Mouse (Mus musculus) midbrain, embryonic 15.5 days (tissue): ENCODE results near the gene Pim1. TPM values are rescaled to one million over a fixed set of nuclear protein-coding genes. Genes with fewer than 3 reads are reported as not detected.
"Not testable (repeated sequence)": the region's sequence is repeated elsewhere in the genome, so short reads cannot be mapped to it uniquely, and the experiment has no call there.

Experiments
- ATAC-seq: fragments of 200-750 bp; cut with Nextera tagmentation; replicated peaks from 2 replicates; pipeline ENCODE4 v1.8.0; 2017; ENCODE audit warnings: moderate TSS enrichment
- H3K27ac ChIP-seq: fragments of 300-500 bp; sonication (generic); 2 replicates; pipeline ENCODE4 v1.5.1; 2015; ENCODE audit warnings: mild to moderate bottlenecking, inconsistent platforms
- H3K27me3 ChIP-seq: fragments of 300-500 bp; sonication (generic); replicated peaks from 2 replicates; pipeline ENCODE4 v1.6.1; 2015; ENCODE audit warnings: inconsistent platforms
- H3K36me3 ChIP-seq: fragments of 300-500 bp; sonication (generic); replicated peaks from 2 replicates; pipeline ENCODE4 v1.6.1; 2015; ENCODE audit warnings: inconsistent platforms
- H3K4me1 ChIP-seq: fragments of 300-500 bp; sonication (generic); 2 replicates; pipeline ENCODE4 v1.6.1; 2015; ENCODE audit warnings: inconsistent platforms
- H3K4me2 ChIP-seq: fragments of 300-500 bp; sonication (generic); 2 replicates; pipeline ENCODE4 v1.6.1; 2015; ENCODE audit warnings: inconsistent platforms, mild to moderate bottlenecking, moderate library complexity
- H3K4me3 ChIP-seq: fragments of 300-500 bp; sonication (generic); 2 replicates; pipeline ENCODE4 v1.5.1; 2015; ENCODE audit warnings: mild to moderate bottlenecking, inconsistent platforms
- H3K9ac ChIP-seq: fragments of 300-500 bp; sonication (generic); 2 replicates; pipeline ENCODE4 v1.6.1; 2015; ENCODE audit warnings: mild to moderate bottlenecking, inconsistent platforms
- H3K9me3 ChIP-seq: fragments of 300-500 bp; sonication (generic); 2 replicates; pipeline ENCODE4 v1.6.1; 2016; ENCODE audit warnings: inconsistent platforms
- WGBS: fragments of 180-500 bp; shearing (Covaris S2); methylation state at CpG from one replicate; pipeline ENCODE4 v1.1.7; 2015; ENCODE audit warnings: mixed read lengths; 5-methylcytosine and 5-hydroxymethylcytosine counted together
- polyA plus RNA-seq: library from polyadenylated mRNA; unstranded; fragments of >200 nt; fragmentation: Nextera tagmentation; extraction: Ambion mirVana; gene quantifications from 2 replicates; pipeline ENCODE4 v1.2.1, GENCODE M21; 2015

Pim1 gene
- polyA plus RNA-seq, result 10.3 and 10.9 TPM in 2 replicates

DNA sequence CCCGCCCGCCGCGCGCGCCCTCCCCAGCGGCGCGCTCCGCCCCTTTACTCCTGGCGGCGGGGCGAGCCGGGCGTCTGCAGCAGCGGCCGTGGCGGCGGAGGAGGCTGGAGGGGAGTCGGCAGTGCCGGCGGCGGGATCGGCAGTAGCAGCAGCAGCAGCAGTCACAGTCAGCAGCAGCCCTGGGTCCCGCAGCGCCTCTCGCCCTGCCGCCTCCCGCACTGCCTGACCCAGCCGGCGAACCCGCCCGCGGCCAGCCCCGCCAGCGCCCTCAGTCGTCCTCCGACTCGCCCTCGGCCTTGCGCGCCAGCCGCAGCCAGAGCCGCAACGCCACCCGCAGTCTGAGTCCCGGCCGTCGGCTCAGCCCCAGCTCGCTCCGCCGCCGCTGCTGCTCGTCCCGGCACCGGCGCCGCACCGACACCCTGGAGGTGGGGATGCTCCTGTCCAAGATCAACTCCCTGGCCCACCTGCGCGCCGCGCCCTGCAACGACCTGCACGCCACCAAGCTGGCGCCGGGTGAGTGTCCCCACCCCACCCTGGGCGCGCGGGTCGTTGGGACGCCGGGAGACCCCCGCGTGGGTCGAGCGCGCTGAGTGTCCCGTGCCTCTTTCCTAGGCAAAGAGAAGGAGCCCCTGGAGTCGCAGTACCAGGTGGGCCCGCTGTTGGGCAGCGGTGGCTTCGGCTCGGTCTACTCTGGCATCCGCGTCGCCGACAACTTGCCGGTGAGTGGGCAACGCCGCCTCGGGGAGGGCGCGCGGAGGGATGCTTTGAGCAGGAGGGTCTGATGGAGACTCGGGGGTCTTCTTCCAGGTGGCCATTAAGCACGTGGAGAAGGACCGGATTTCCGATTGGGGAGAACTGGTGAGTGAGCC lies at the start of gene Pim1:
Gene Pim1 (plus strand): TSS at position 41 of the 869 bp plus-strand sequence.
- Histone ChIP-seq H3K36me3 (peaks cover 7% of the 10 kb centered on the region; the same call in 1 of the 2 replicates), H3K27ac (peak within 1 kb of the TSS; percentile 94), H3K9me3 (no peaks in the 10 kb centered on the region), H3K4me3 (peak within 1 kb of the TSS; percentile 95), H3K9ac (peak within 1 kb of the TSS; percentile 84), H3K27me3 (no peaks in the 10 kb centered on the region), H3K4me1 (peaks cover 27% of the 10 kb centered on the region), H3K4me2 (peak within 1 kb of the TSS; percentile 89)
- peak; percentile 51 for ATAC-seq
- WGBS, result under 1% methylated on average over 76 of the region's 99 CpGs

DNA sequence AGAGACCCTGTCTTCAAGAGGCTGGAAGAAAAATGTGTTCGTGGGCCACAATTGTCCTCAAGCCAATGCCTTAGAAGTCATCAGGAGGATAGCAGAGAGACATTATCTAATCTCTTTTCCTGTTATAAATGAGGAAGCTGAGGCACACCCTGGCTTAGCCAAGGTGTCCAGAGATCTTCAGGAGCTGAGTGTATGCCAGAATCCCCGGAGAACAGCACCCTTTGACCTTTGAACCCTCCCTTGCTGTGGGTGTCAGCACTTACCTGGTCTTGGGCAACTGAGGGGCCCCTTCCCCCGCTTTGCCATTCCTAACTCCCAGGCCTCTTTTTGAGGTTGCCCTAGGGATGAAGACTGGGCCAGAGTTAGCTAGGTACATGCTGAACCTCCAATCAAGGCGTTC lies 49.0 kb upstream of the Pim1 start:
- H3K4me1 ChIP-seq, result peaks cover 22% of the 10 kb centered on the region
- H3K9me3 ChIP-seq, result no peaks in the 10 kb centered on the region
- H3K9ac ChIP-seq, result no peak overlapping the region
- H3K27me3 ChIP-seq, result no peaks in the 10 kb centered on the region
- H3K27ac ChIP-seq, result no peak overlapping the region
- no peak for ATAC-seq
- no peaks in the 10 kb centered on the region for H3K36me3 ChIP-seq
- 87% methylated on average over 4 of the region's 4 CpGs for WGBS
- no peak overlapping the region for H3K4me2 ChIP-seq
- no peak overlapping the region for H3K4me3 ChIP-seq

DNA sequence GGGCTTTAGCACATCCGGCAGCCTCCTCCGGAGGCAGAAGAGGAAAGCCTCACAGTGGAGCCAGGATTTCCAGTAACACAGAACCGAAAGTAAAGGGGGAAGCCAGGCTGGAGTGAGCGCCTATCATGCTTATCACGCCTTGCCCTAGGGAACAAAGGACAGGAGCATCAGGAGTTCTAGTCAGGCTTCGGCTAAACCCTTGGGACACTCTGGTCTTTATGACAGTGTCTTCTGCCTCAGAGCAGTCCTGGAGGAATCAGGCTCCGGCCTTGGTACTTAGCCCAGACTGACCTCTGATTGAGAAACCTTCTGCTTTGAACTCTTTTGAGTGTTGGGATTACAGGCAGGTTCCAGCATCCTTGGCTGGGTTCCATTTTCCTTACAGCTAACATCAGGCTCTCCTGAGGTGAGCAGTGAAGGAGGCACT lies 48.4 kb upstream of the Pim1 start:
- no peak overlapping the region for H3K4me2 ChIP-seq
- no peak overlapping the region for H3K4me3 ChIP-seq
- H3K9ac ChIP-seq, result no peak overlapping the region
- H3K36me3 ChIP-seq, result no peaks in the 10 kb centered on the region
- ATAC-seq, result no peak
- H3K4me1 ChIP-seq, result peaks cover 16% of the 10 kb centered on the region
- no peak overlapping the region for H3K27ac ChIP-seq
- H3K9me3 ChIP-seq, result no peaks in the 10 kb centered on the region
- H3K27me3 ChIP-seq, result no peaks in the 10 kb centered on the region
- 54% methylated on average over 7 of the region's 7 CpGs for WGBS

DNA sequence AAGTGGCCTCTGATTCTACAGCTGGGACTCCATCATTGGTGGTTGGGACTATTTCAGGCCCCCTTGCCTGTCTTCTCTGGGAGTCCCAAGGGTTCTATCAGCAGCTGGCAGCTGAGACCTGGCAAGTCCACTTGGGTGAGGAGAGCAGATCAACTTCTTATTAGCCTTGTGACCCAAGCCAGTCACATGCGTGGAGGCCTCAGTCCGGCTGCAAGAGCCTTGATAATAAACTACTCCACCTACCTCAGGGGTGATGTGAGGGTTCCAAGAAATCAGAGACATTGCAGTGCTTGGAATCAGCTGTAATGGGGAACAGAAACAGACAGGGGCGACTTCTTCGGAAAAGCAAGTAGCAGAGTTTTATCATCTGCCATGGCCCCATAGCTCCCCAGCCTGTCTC lies 46.8 kb upstream of the Pim1 start:
- peaks cover 7% of the 10 kb centered on the region for H3K4me1 ChIP-seq
- no peaks in the 10 kb centered on the region for H3K36me3 ChIP-seq
- H3K27me3 ChIP-seq, result no peaks in the 10 kb centered on the region
- H3K27ac ChIP-seq, result no peak overlapping the region
- H3K9me3 ChIP-seq, result no peaks in the 10 kb centered on the region
- H3K9ac ChIP-seq, result no peak overlapping the region
- ATAC-seq, result no peak
- H3K4me2 ChIP-seq, result no peak overlapping the region
- H3K4me3 ChIP-seq, result no peak overlapping the region
- 86% methylated on average over 4 of the region's 4 CpGs for WGBS

DNA sequence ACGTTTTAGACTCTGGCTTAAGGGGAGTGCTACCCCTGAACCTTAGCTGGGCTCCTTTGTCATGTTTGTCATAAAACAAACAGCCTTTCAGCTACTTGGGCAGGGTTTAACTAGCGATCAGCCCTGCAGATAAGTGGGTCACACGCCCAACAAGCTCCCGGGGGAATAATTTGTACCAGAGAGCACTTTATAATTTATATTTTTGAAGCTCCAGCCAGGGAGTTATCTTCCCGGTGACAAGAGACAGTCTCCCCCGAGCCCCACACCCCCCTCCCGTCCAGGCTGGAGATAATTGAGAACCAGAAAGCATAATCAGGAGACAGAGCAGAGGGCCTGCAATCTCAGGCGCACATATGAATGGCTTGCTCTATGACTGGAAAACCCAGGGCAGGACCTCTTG lies 45.5 kb upstream of the Pim1 start:
- no peaks in the 10 kb centered on the region for H3K9me3 ChIP-seq
- H3K9ac ChIP-seq, result no peak overlapping the region
- H3K4me1 ChIP-seq, result peaks cover 6% of the 10 kb centered on the region
- H3K36me3 ChIP-seq, result no peaks in the 10 kb centered on the region
- H3K4me3 ChIP-seq, result no peak overlapping the region
- no peaks in the 10 kb centered on the region for H3K27me3 ChIP-seq
- no peak overlapping the region for H3K4me2 ChIP-seq
- peak overlapping the region; percentile 25; the same call in 1 of the 2 replicates for H3K27ac ChIP-seq
- no peak for ATAC-seq
- 20% methylated on average over 8 of the region's 8 CpGs for WGBS

DNA sequence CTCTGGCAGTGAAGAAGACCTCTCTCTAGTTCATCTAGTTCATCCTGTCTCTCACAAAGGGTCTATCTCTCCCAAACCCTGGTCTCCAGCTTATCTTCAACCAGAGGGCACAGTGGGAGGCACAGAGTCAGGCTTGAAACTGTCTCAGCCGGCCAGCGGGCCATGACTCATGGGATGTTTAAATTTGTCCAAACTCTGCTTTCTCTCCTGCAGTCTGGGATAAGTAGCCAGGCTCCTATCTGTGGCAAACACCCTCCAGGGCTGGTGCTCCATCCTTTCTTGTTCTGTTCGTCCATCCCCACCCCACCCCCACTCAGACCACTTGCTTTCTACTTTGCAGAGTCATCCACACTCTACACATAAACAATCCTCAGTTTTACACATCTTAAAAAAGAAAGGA lies 43.2 kb upstream of the Pim1 start:
- Histone ChIP-seq H3K4me2 (no peak overlapping the region), H3K9me3 (no peaks in the 10 kb centered on the region), H3K27ac (no peak overlapping the region), H3K9ac (no peak overlapping the region), H3K27me3 (no peaks in the 10 kb centered on the region; the same call in 1 of the 2 replicates), H3K36me3 (no peaks in the 10 kb centered on the region), H3K4me1 (peaks cover 13% of the 10 kb centered on the region), H3K4me3 (no peak overlapping the region)
- 58% methylated on average over 3 of the region's 3 CpGs for WGBS
- no peak for ATAC-seq

DNA sequence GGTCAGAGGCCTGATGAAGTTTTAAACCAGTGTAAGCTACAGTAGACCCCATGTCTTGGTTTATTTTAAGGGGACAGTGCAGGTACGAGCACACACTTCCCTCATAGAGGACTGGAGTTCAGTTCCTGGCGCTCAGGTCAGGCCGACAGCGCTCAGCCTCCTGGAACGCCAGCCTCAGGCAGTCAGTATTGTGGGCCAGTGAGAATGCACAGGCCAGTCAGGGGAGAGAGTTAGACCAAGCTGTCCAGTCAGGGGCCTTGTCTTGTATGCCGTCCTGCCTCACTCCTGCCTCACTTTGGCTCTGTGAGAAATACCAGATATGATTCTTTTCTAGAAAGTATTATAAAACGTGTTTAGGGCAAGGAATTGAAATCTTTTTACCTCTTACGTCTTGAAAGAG lies 42.5 kb upstream of the Pim1 start:
- no peak overlapping the region for H3K27ac ChIP-seq
- no peaks in the 10 kb centered on the region; the same call in 1 of the 2 replicates for H3K27me3 ChIP-seq
- H3K4me3 ChIP-seq, result no peak overlapping the region
- no peak overlapping the region for H3K4me2 ChIP-seq
- no peaks in the 10 kb centered on the region for H3K36me3 ChIP-seq
- no peak overlapping the region for H3K9ac ChIP-seq
- H3K9me3 ChIP-seq, result no peaks in the 10 kb centered on the region
- WGBS, result 70% methylated on average over 8 of the region's 8 CpGs
- H3K4me1 ChIP-seq, result peaks cover 13% of the 10 kb centered on the region
- no peak for ATAC-seq

DNA sequence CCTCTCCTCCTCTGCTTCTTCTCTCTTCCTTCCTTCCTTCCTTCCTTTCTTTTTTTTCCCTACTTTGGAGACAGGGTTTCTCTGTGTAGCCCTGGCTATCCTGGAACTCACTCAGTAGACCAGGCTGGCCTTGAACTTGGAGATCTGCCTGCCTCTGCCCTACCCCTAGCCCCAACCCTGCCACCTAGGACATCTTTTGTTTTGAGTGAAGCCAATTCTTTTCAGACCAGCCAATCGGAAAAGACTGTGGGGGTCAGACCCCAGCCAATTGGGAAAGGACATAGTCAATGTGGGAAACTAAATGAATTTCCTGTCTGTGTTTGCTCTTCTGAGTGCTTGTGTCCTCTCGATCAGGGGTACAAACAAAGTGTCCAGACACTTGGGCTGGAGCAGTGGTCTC lies 42.0 kb upstream of the Pim1 start:
- Histone ChIP-seq H3K27me3 (no peaks in the 10 kb centered on the region; the same call in 1 of the 2 replicates), H3K9me3 (no peaks in the 10 kb centered on the region), H3K4me1 (peaks cover 13% of the 10 kb centered on the region), H3K27ac (no peak overlapping the region), H3K9ac (no peak overlapping the region), H3K4me3 (no peak overlapping the region), H3K36me3 (no peaks in the 10 kb centered on the region), H3K4me2 (no peak overlapping the region)
- no peak for ATAC-seq
- WGBS, result 71% methylated on average over 2 of the region's 2 CpGs

DNA sequence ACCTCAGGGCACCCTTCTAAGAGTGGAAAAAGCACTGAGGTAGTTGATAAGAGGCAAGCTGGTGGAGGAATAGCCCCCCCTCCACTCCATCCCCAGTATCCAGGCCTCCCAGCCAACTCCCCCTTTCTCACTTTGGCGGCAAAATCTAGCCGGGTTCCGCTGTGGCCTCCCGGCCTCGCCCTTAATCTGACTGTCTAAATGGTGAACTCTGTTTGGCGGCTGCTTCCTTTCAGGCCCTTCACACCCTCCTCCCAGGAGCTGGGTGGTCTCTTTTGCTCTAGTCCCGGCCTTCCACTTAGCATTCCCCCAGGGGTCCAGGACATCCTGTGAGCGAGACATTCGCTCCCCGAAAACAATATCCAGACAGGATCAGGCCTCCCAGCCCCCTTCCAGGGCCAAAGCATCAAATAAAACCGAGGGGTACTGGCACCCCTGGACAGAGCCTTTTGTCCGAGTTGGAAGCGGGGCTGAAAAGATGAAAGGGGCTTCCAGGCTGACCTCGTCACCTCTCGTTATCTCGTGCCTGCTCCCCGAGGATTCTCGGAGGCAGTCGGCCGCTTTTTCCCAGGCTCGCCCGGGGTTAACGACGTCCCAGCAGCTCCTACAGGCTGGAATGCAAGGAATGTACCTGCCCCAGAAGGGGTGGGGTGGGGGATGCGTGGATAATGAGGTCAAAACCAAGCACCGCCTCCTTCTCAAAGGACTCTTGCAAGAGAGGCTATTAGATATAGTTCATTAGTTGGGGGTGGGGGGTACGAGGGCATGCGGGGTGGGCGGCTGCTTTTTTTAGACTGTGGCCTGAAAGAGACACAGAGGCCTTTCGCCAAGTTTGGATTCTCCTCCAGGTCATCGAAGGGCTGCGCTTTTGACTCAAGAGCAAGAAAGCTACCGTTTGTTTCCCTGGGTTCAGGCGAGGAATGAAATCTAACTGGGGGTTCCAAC lies 39.4 kb upstream of the Pim1 start:
- peaks cover 7% of the 10 kb centered on the region; the same call in 1 of the 2 replicates for H3K4me1 ChIP-seq
- 3% methylated on average over 34 of the region's 34 CpGs for WGBS
- H3K9me3 ChIP-seq, result no peaks in the 10 kb centered on the region
- H3K36me3 ChIP-seq, result no peaks in the 10 kb centered on the region
- peak overlapping the region; percentile 24 for H3K4me2 ChIP-seq
- ATAC-seq, result no peak
- H3K27me3 ChIP-seq, result no peaks in the 10 kb centered on the region; the same call in 1 of the 2 replicates
- H3K9ac ChIP-seq, result no peak overlapping the region
- no peak overlapping the region for H3K27ac ChIP-seq
- H3K4me3 ChIP-seq, result no peak overlapping the region

DNA sequence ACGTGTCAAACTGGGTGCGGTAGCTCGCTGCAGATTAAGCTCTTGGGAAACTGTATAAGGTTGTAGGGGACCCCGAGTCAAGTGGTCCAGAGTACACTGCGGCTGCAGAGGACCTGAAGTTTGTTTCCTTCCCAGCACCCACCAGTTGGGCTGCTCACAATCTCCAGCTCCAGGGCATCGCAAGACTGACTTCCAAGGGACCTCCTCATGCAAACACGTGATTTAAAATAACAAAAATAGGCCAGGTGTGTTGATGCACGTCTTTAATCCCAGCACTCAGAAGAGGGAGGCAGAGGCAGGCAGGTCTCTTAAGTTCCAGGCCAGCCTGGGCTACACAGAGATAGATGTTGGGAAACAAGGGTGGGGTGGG lies 38.7 kb upstream of the Pim1 start:
- Histone ChIP-seq H3K9ac (no peak overlapping the region), H3K4me2 (no peak overlapping the region), H3K4me3 (no peak overlapping the region), H3K27me3 (no peaks in the 10 kb centered on the region; the same call in 1 of the 2 replicates), H3K9me3 (no peaks in the 10 kb centered on the region), H3K4me1 (peaks cover 7% of the 10 kb centered on the region; the same call in 1 of the 2 replicates), H3K36me3 (no peaks in the 10 kb centered on the region), H3K27ac (no peak overlapping the region)
- WGBS, result 27% methylated on average over 8 of the region's 8 CpGs
- no peak for ATAC-seq

DNA sequence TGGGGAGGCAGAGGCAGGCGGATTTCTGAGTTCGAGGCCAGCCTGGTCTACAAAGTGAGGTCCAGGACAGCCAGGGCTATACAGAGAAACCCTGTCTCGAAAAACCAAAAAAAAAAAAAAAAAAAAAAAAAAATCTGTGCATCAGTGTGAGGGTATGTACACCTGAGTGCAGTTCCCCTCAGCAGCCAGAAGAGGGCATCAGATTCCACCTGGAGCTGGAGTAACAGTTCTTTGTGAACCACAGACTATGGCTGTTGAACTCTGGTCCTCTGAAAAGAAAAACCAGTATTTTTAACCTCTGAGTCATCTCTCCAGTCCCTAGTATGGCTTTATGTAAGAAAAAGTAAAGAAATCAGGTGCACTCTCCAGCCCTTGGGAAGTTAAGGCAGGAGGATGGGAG lies 36.4 kb upstream of the Pim1 start:
- H3K36me3 ChIP-seq, H3K27me3 ChIP-seq, ATAC-seq, H3K4me3 ChIP-seq, H3K9me3 ChIP-seq, H3K9ac ChIP-seq, H3K27ac ChIP-seq, H3K4me2 ChIP-seq: not testable (repeated sequence)
- peaks cover 15% of the 10 kb centered on the region; the same call in 1 of the 2 replicates for H3K4me1 ChIP-seq
- WGBS, result 94% methylated on average over 3 of the region's 3 CpGs
